Mouse (Mus musculus): ENCODE measurements at regions not wholly inside any gene's neighbourhood (a gene's known extent, or its start where the extent isn't known, plus 50 kb on each side); places are given as distances from the start of the nearest gene placed in this dataset.

GRCm38 (mm10) chr9:102449366-102449765, 56.2 kb upstream of the Ky start:
- DNase-seq (ENCODE audit: low spot score in 2 of 2): peak; percentile 22 to 39

GRCm38 (mm10) chr9:102446066-102446465, 59.5 kb upstream of the Ky start:
- DNase-seq (ENCODE audit: low spot score in 2 of 2): no peak

DNA sequence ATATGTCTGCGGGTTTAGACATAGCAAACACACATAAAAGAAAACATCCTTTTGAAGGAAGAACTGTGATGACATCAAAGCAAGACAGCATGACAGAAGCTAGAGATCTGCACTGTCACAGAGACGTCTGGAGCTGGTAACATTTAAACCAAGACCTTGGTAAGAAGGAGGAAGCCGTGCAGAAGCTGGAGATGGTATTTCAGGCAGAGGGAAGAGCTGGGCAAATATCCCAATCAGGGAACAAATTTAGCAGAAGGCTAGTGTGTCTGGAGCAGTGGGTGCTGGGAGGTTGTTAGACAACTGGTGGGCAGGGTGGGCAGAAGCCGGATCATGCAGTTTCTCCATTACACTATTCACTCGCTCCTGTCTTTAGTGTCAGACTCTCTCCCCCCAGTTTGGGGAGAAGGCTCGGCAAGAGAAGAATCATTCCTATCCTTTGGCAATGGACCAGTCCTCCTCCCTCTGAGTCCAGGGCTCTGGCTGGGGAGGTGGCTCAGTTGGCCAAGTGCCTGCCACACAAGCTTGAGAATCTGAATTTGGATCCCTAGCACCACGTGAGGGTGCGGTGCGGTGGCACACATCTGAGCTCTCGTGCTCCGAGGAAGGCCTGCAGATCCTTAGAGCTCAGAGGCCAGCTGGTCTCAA, 63.2 kb upstream of the Ky start:
- peak; percentile 22 to 34 for DNase-seq (ENCODE audit: low spot score in 2 of 2)

- peak; percentile 8 to 15 for DNase-seq (ENCODE audit: low spot score in 2 of 2)
These were observed 67.9 kb upstream of the Ky start for GRCm38 (mm10) chr9:102437641-102438040.

GRCm38 (mm10) chr9:102436378-102436777, 69.2 kb upstream of the Ky start:
- DNase-seq (ENCODE audit: low spot score in 2 of 2): peak in 1 of 2 experiments; percentile 17

GRCm38 (mm10) chr9:102428031-102428430, 73.5 kb upstream of the Ephb1 start:
- DNase-seq (ENCODE audit: low spot score in 2 of 2): no peak

DNA sequence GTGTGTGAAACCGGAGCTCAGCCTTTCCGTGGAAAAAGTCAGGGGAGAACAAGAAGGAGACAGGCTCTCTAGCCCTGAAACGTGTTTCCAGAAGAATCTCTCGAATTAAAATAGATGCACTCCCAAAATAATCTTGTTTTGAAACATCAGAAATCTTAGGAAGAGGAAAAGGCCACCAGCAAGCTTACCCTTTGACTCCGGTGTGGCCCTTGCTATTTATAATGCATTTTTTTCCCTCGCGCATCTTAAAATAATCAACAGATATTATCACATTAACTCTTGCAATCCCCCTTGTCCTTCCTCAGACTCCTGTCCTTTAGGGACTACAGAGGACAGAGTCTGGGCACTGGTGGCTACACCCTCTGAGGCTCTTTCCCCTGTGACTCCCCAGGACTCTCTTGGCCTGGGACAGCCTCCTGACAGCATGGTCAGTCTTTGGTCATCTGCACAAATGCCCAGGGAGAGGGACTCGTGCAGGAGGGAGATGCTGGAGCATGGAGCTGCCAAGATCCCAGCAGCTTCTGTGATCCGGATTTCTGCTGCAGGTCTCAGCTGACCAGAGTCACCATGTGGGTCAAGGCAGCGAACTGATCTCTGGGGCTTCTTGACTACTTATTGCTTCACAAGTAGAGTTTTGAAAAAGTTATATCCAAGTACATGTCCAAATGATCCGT, 70.3 kb upstream of the Ephb1 start:
- no peak for DNase-seq (ENCODE audit: low spot score in 2 of 2)

GRCm38 (mm10) chr9:102423919-102424671, 69.6 kb upstream of the Ephb1 start:
- peak; percentile 33 to 50 for DNase-seq (ENCODE audit: low spot score in 2 of 2)

- DNase-seq (ENCODE audit: low spot score in 2 of 2): no peak
These were observed 69.0 kb upstream of the Ephb1 start for GRCm38 (mm10) chr9:102423465-102423918.

DNA sequence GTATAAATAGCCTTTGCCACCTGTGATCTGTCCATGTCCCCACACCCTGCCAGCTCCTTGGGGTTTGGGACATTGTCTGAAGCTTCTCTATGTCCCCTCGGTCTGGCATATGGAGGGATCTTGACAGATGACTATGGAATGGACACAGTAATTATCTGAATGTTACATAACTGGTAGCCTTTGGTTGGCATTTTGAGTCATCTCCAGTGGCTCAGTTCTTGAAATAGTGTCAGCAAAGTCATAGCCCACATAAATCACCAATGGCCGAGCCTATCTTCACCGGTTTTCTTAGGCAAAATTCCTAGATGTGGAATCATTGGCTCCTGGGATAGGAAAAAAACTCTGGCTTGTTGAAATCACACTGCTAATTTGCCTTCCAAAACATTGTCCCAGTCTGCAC, 67.3 kb upstream of the Ephb1 start:
- DNase-seq (ENCODE audit: low spot score in 2 of 2): no peak

DNA sequence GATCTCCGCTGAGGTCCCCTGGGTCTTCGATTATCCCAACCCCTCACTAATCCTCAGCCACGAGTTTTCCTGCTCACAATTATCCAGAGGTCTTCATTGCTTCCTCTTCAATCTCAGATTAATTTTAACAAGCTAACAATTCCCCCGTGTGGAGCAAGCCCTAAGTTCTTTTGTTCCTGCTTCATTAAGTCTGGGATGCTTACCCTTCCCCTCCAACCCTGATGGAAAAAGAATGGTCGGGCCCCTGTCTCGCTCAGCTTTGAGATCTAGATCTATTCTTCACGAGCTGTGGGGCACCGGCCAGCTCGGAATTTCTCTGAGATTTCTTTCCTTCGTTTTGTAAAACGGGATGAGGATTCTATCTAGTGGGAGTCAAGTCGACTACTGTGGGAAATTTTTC, 65.7 kb upstream of the Ephb1 start:
- no peak for DNase-seq (ENCODE audit: low spot score in 2 of 2)

GRCm38 (mm10) chr9:102413631-102414030, 59.1 kb upstream of the Ephb1 start:
- no peak for DNase-seq (ENCODE audit: low spot score in 2 of 2)

- DNase-seq (ENCODE audit: low spot score in 2 of 2): no peak
These were observed 56.2 kb upstream of the Ephb1 start for GRCm38 (mm10) chr9:102410666-102411065.

DNA sequence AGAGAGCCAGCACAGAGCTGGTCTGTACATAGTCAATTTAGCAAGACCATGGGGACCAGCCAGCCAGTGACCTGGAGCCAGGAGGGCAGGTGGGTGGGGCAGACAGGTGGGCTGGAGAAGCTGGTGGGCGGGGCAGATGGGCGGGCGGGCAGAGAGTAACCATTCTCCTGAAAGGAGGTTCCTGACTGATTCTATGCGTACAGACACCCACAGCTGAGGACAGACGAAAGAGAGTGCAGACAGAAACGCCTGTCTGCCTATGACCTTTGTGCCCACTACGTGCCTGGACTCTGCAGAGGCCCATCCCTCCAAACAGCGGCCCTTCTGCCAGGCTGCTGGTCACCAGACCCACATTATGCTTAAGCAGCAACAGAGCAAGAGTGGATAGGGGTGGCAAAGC, 51.5 kb upstream of the Ephb1 start:
- DNase-seq (ENCODE audit: low spot score in 2 of 2): no peak

All from layer of hippocampus, postnatal 10 days (tissue).